Mouse (Mus musculus) megakaryocyte progenitor cell, adult 5-6 weeks (primary cell): ENCODE measurements at regions not wholly inside any gene's neighbourhood (a gene's known extent, or its start where the extent isn't known, plus 50 kb on each side); places are given as distances from the start of the nearest gene placed in this dataset.

ENCODE experiments used
- ATAC-seq: replicated peaks from 2 replicates; pipeline ENCODE4 v1.8.0; 2016; ENCODE audit warnings: mild to moderate bottlenecking, moderate TSS enrichment, inconsistent platforms; ENCODE audit not compliant: poor library complexity

DNA sequence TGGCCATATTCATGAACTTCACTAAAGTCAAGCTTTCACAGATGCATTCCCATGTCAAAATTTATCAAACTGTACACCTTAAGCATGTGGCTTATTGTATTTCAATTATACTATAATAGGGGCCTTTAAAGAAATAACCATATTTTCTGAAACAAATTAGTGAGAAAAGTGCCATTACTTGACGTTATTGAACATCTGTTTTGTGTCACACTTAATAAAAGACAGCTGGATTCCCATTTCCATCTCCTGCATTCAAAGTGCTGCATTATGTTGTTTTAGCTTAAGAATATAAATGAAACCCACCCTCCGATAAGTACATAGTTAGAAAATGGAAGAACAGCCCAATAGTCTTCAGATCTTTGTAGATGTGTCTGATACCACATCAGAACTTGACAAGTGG lies 150.2 kb downstream of the Usp46 start:
- no peak for ATAC-seq

DNA sequence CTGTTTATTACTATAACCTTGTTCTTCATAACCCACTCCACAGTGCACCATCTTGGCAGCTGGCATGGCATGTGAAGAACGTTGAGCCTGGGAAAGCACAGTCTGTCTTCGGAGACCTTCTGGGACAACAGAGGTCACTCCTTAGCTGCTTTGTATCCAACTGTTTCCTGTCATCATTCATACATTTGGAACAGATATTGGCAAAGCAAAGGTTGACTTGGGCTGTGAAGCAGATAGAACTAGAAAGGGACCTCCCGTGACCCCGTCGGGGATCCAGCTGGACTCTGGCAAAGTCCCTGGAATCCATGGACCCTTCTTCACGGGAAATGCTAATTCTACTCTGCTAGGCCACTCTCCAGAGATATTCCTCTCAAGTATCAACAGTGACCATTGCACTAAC lies 148.3 kb downstream of the Usp46 start:
- no peak for ATAC-seq

DNA sequence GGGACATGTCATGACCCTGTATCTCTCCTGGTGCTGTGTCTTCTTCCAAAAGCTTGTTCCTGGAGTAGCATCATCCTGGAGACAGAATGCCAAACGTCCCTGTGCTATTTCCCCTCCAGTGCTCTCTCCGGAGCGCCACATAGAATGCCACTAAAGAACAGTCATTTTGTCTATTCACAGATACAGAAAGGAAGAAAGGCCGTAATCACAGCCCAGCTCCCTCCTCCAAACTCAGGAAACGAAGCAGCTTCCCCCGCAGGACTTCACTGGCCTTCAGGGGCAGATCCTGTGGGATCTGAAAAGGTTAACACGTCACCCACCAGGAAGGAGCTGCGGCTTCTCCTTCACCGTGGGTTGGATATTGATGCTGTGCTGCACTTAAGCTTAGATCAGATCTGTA lies 140.7 kb downstream of the Usp46 start:
- ATAC-seq: no peak

DNA sequence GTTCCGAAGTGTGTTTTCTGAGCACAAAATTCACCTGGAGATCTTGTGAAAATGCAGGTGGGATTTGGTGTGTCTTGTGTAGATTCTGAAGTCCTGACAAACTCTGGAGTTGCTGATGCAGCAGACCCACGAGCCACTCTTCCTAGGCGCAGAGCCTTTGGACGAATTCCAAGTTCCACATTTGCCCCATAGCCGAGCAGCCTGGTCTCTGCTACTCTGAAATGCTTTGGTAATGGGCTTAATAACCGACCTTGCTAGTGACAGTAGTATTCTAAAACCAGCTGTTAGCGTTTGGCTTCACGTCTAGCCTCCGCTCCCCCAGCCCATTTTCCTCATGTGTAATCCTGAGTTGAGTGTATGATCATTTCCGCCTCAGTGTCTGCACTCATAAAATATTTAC lies 139.5 kb downstream of the Usp46 start:
- ATAC-seq: no peak

DNA sequence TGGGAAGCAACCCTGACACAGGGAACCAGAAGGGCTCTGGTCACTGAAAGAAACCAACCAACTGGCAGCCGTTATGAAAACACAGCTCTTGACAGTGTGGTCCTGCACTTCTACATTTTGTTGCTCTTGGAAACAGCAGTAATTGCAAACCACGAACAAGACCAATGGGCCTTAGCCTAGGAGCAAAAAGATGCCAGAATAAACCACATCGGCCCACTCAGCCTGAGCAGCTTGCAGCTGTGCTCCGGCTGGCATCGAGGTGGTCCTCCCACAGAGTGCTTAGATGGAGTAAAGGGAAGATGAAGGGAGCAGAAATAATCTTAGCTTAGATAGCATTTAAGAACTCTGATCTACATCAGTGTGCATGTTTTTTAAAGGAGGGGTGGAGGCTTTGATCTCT lies 138.0 kb downstream of the Usp46 start:
- no peak for ATAC-seq

DNA sequence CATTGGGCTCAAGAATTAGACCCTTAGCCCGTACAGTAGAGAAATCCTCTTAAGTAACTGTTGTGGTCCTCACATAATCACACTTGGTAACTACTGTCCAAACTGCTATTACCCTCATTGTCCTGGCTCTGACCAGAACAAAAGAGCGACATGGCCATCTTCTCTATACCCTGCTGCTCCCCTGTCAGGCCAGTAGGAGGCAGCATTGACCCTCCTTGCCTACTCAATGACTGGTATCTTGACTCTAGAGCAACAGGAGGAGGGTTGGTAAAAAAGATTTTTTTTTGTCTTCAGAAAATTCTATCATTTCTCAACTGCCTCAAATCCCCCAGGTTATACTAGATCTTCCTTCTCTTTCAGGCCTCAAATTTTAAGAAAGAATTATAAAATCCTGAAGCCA lies 130.4 kb downstream of the Usp46 start:
- ATAC-seq: peak; percentile 83

DNA sequence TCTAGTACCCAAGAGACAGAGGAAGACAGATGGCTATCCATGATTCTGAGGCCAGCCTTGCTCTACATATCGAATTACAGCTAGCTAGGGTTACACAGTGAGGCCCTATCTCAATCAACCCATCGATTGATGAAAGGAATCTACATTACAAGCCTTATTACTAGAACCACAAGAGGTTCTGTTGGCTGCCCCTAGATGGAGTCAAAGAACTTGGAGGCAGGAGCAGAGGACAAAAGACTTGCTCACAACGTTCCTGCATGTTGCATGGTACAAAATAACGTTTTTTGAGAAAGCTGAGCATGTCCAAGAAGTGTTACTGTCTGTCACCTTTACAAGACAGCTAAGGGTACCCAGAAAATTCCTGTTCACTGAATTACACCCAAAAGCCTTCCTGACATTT lies 129.8 kb downstream of the Usp46 start:
- no peak for ATAC-seq

DNA sequence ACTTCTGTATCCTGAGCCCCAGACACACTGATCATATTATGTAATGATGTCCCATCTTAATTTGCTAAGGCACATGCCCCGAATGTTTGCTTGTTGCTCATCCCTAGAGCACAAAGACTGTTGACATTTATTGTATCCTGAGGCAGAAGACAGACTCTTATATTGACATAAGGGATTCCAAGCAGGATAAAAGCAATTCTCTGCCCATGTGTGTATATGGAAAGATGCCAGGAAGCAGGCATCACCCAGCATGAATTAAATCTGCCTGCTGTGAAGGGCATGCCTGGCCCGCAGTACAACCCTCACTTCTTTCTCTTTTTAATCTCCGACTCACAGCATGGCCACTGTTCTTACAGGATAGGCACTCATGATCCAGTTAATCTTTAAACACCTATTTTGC lies 125.3 kb downstream of the Usp46 start:
- ATAC-seq: no peak

DNA sequence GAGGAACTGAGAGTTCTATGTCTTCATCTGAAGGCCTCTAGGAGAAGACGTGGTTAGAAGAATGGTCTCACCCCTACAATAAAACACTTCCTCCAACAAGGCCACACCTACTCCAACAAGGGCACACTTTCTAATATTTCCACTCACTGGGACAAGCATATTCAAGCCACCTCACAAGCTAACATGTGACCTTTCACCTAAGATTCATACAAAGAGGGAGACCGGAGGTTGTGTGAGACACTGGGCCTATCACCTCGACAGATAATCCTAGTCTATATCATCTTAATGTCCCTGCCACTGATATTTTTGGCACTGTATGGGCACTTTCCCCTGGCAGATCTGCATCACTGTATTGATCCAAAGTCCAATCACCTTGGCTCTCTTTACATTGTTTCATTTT lies 122.6 kb downstream of the Usp46 start:
- ATAC-seq: no peak

DNA sequence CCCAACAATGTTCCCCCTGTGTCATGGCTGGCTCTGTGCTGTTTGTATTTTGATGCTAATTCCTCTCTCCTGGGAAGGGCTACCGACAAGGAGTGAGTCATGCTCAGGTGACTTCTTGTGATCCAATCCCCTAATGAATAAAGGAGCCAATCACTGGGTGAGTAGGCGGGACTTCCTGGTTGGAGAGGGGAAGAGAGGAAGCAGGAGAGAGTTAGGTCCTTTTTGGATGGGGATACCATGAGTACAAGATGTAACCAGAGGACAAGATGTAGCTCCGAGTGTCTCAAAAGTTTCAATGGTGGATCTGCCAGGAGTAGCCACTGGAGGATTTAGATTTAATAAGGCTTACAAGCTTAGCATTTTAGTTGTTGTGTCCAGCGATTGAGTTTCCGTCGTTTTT lies 122.1 kb downstream of the Usp46 start:
- no peak for ATAC-seq

DNA sequence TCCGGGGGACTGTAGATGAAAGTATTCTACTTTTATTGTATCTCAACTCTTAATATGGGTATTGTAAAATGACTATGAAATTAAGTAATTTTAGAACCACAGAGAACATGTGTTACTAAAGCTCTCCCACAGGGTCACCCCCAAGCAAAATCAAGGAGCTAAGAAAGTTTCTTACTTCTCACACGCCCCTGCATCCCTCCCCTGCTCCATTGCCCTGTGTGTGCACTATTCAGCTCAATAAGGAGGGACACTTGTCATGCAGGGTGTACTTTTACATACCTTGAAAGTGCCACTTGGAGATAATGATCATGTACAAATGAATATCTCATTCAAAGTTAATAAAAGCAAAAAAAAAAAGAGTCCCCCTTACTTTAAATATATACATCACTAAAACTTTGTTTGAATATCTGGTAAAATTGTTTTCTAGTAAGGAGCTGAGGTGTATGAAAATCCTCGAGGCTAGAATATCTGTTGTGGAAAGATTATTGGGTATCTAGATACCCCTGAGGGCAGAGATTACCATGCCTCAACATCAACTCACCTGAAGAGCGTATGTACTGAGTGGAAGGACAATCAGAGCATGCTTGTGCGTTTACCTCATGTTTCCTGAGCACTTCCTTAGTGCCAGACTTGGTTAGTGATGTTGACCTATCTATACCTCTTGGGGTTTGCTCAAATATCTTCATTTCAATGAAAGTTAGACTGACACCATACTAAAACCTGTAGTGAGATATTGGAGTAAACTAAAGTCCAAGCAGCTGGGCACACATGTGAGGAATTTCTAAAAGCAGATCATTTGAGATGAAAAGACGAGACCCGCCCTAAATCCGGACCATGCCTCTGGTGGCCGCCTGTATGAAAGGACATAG lies 120.0 kb downstream of the Usp46 start:
- no peak for ATAC-seq
